ENCODE assay signal across 12 mouse cellular contexts in the genomic region with DNA sequence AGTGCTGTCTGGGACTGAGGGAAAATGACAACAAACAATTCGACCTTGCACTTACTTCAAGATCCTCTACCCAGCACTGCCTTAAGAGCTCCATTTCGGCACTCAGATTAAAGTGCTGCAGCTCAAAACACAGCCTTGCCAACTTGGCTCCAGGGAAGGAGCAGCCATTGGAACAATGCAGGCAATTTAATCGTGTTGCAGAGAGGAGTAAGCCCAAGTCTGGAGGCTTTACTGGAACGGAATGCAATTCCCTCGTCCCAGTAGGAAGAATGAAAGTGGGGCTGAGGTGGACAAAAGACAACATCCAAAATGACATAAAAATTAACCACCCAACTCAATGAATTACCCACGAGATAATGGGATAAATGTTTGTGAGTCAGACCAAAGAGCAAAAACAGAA.
A peak's percentile ranks its signal among the peaks of the same experiment; 100 is the strongest.
DNase-seq lines count a peak whose midpoint lies in the region; ATAC-seq and TF ChIP-seq lines count a peak whose summit lies in the region.
"Had no signal": no experiment of that assay in that cellular context is flagged by ENCODE, and none has a peak within 500 bp of the region (broad histone marks: within the 10 kb centered on the region; RNA-seq: fewer than 3 reads in every experiment).

No protein-coding gene starts in this region.

- no peaks in the 10 kb centered on the region for H3K9me3 ChIP-seq in forebrain, postnatal 0 days (ENCODE audit: low read length)
- no peaks in the 10 kb centered on the region for H3K9me3 ChIP-seq in forebrain, embryonic 13.5 days (replicated peaks)
- H3K9me3 ChIP-seq in kidney, embryonic 14.5 days (ENCODE audit: control insufficient read depth, low read length): no peaks in the 10 kb centered on the region
- H3K9me3 ChIP-seq: embryonic facial prominence, embryonic 12.5 days had no signal

- H3K27ac ChIP-seq in forebrain, postnatal 0 days (ENCODE audit: low read depth, low read length): no peak overlapping the region
- no peak overlapping the region for H3K27ac ChIP-seq in forebrain, embryonic 13.5 days
- no peak overlapping the region; the same call in 1 of the 2 replicates for H3K27ac ChIP-seq in kidney, embryonic 14.5 days (ENCODE audit: low read depth, low read length)
- H3K27ac ChIP-seq: embryonic facial prominence, embryonic 12.5 days had no signal

- ATAC-seq in forebrain, postnatal 0 days: no peak
- no peak for ATAC-seq in forebrain, embryonic 13.5 days
- ATAC-seq in kidney, embryonic 14.5 days (ENCODE audit: low FRiP score, low TSS enrichment): no peak; the same call in 1 of the 2 replicates

- DNase-seq in forebrain, postnatal 0 days: peak; percentile 38
- peak; percentile 40 for DNase-seq in kidney, adult 11 months
- peak; percentile 43 for DNase-seq in brain, adult 2 months (ENCODE audit: low read depth, low spot score)
- peak; percentile 20 for DNase-seq in kidney, postnatal 10 days
- no peak for DNase-seq in c-Kit-positive CD71-positive TER-119-positive erythroid progenitor cells, embryonic 14.5 days (ENCODE audit: low spot score)
- no peak for DNase-seq in lung, adult 18-20 months
- DNase-seq: cerebellum, adult 9-11 months; lung, adult 2 months; thymus, adult 2 months had no signal

- WGBS in forebrain, postnatal 0 days: 22% methylated on average over 6 of the region's 6 CpGs
- 33% methylated on average over 6 of the region's 6 CpGs for WGBS in forebrain, embryonic 13.5 days
- WGBS in kidney, embryonic 14.5 days: 37% methylated on average over 6 of the region's 6 CpGs

- no peak overlapping the region for H3K4me3 ChIP-seq in forebrain, postnatal 0 days (ENCODE audit: low read depth, low read length)
- H3K4me3 ChIP-seq in forebrain, embryonic 13.5 days: no peak overlapping the region
- no peak overlapping the region for H3K4me3 ChIP-seq in kidney, embryonic 14.5 days (ENCODE audit: low read length)
- H3K4me3 ChIP-seq: embryonic facial prominence, embryonic 12.5 days had no signal

- H3K9ac ChIP-seq in forebrain, postnatal 0 days: no peak overlapping the region
- H3K9ac ChIP-seq in forebrain, embryonic 13.5 days: no peak overlapping the region
- H3K9ac ChIP-seq in kidney, embryonic 14.5 days (ENCODE audit: low read depth, low read length): no peak overlapping the region
- H3K9ac ChIP-seq: embryonic facial prominence, embryonic 12.5 days had no signal

- H3K27me3 ChIP-seq in forebrain, postnatal 0 days (ENCODE audit: insufficient read depth, low read length): no peaks in the 10 kb centered on the region
- H3K27me3 ChIP-seq in forebrain, embryonic 13.5 days: no peaks in the 10 kb centered on the region
- no peaks in the 10 kb centered on the region for H3K27me3 ChIP-seq in kidney, embryonic 14.5 days (ENCODE audit: control insufficient read depth, insufficient read depth, low read length)
- H3K27me3 ChIP-seq: embryonic facial prominence, embryonic 12.5 days had no signal

- no peaks in the 10 kb centered on the region for H3K36me3 ChIP-seq in forebrain, postnatal 0 days (ENCODE audit: insufficient read depth)
- no peaks in the 10 kb centered on the region for H3K36me3 ChIP-seq in forebrain, embryonic 13.5 days (ENCODE audit: poor library complexity, severe bottlenecking)
- H3K36me3 ChIP-seq in kidney, embryonic 14.5 days (ENCODE audit: control insufficient read depth, insufficient read depth, low read length): no peaks in the 10 kb centered on the region
- H3K36me3 ChIP-seq: embryonic facial prominence, embryonic 12.5 days had no signal

- no peaks in the 10 kb centered on the region for H3K4me1 ChIP-seq in forebrain, postnatal 0 days (ENCODE audit: insufficient read depth)
- H3K4me1 ChIP-seq in forebrain, embryonic 13.5 days: no peaks in the 10 kb centered on the region
- 0 out of 2 replicates have a peak, but pooled peaks cover 3% of the 10 kb centered on the region for H3K4me1 ChIP-seq in kidney, embryonic 14.5 days (ENCODE audit: control insufficient read depth, insufficient read depth, low read length)
- H3K4me1 ChIP-seq: embryonic facial prominence, embryonic 12.5 days had no signal

- H3K4me2 ChIP-seq in forebrain, postnatal 0 days (ENCODE audit: low read depth): no peak overlapping the region
- H3K4me2 ChIP-seq in forebrain, embryonic 13.5 days: no peak overlapping the region
- H3K4me2 ChIP-seq in kidney, embryonic 14.5 days (replicated peaks; ENCODE audit: low read depth, low read length): no peak overlapping the region
- H3K4me2 ChIP-seq: embryonic facial prominence, embryonic 12.5 days had no signal

- no peak for TF ChIP-seq CTCF in forebrain, postnatal 0 days (IDR thresholded peaks at IDR 0.05; ENCODE audit: low read depth)

Comparison
In these comparisons a context has a peak if more than half of its experiments do, and no peak if none do; other contexts are left out.
1. DNase-seq: peak in forebrain, postnatal 0 days (single experiment), kidney, adult 11 months (single experiment), brain, adult 2 months (single experiment) and kidney, postnatal 10 days (single experiment); none in c-Kit-positive CD71-positive TER-119-positive erythroid progenitor cells, embryonic 14.5 days (single experiment) and lung, adult 18-20 months (0 of 2).